Mouse (Mus musculus) spleen, postnatal 36 days (tissue): ENCODE measurements around the gene Mcrip2.

Experiments used
- DNase-seq, 2 experiments: peaks; one replicate each; pipeline ENCODE4 v3.0.0; 2022; ENCODE audit warnings: low spot score in 2 of 2, mixed read lengths in 1 of 2

Mcrip2 gene

GRCm38 (mm10) chr17:25818851-25819780 lies 49.4 kb downstream of the Mcrip2 start:
- no peak for DNase-seq

GRCm38 (mm10) chr17:25817662-25818061 lies 50.9 kb downstream of the Mcrip2 start:
- no peak for DNase-seq
